ENCODE assay signal across 8 mouse cellular contexts in the genomic region with DNA sequence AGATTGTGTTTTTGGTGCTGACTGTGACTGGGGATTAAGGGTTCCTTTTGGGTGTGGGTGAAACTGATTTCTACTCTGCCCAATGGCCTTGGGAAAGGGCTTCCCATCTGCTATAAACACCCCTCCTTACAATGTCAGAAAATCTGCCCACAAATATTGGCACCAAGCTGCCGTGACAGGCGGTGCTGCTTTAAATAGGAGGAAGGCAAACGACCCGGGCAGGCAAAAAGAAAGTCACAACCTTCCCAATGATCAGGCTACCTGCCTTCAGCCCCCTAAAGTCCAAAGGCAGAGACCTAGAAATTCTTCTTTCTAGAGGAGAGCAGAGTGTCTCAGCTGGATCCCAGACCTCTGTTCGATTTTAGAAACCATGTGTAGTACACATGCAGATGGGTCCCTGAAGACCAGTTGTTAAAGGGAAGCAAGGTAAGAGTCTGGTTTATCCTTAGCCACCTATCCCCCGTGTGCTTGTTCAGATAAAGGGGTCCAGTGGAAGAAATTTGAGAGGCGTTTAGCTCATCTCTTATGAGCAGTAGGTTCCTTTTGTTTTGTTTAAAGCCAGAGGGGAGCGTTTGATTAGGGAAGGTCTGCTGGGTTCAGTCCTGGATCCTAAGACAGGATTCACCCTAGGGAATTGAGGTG.
DNase-seq lines count a peak whose midpoint lies in the region; ATAC-seq and TF ChIP-seq lines count a peak whose summit lies in the region.
"Had no signal": no experiment of that assay in that cellular context is flagged by ENCODE, and none has a peak within 500 bp of the region (broad histone marks: within the 10 kb centered on the region; RNA-seq: fewer than 3 reads in every experiment).

No protein-coding gene starts in this region.

- no peaks in the 10 kb centered on the region for H3K9me3 ChIP-seq in lung, postnatal 0 days (ENCODE audit: low read length)
- H3K9me3 ChIP-seq in embryonic facial prominence, embryonic 13.5 days, result no peaks in the 10 kb centered on the region
- H3K9me3 ChIP-seq in hindbrain, embryonic 14.5 days (ENCODE audit: control insufficient read depth, low read length), result no peaks in the 10 kb centered on the region
- no peaks in the 10 kb centered on the region for H3K9me3 ChIP-seq in liver, embryonic 12.5 days (replicated peaks)

- no peak for TF ChIP-seq EP300 in lung, postnatal 0 days (IDR thresholded peaks at IDR 0.05)

- peak overlapping the region; percentile 87 for H3K4me2 ChIP-seq in lung, postnatal 0 days (replicated peaks; ENCODE audit: low read depth, low read length)
- peak overlapping the region; percentile 84 for H3K4me2 ChIP-seq in embryonic facial prominence, embryonic 13.5 days
- H3K4me2 ChIP-seq in hindbrain, embryonic 14.5 days (replicated peaks), result peak overlapping the region; percentile 69
- no peak overlapping the region for H3K4me2 ChIP-seq in liver, embryonic 12.5 days

- no peak overlapping the region for H3K9ac ChIP-seq in lung, postnatal 0 days (replicated peaks; ENCODE audit: low read depth)
- H3K9ac ChIP-seq in embryonic facial prominence, embryonic 13.5 days, result no peak overlapping the region
- 0 out of 2 replicates have a peak overlapping the region, but pooled peaks have one; percentile 6 for H3K9ac ChIP-seq in hindbrain, embryonic 14.5 days
- H3K9ac ChIP-seq in liver, embryonic 12.5 days, result no peak overlapping the region

- no peaks in the 10 kb centered on the region for H3K36me3 ChIP-seq in lung, postnatal 0 days (ENCODE audit: insufficient read depth, low read length)
- no peaks in the 10 kb centered on the region for H3K36me3 ChIP-seq in embryonic facial prominence, embryonic 13.5 days
- no peaks in the 10 kb centered on the region for H3K36me3 ChIP-seq in hindbrain, embryonic 14.5 days (replicated peaks; ENCODE audit: control insufficient read depth, insufficient read depth)
- H3K36me3 ChIP-seq in liver, embryonic 12.5 days, result no peaks in the 10 kb centered on the region

- H3K27me3 ChIP-seq in lung, postnatal 0 days (replicated peaks; ENCODE audit: insufficient read depth, low read length), result no peaks in the 10 kb centered on the region; the same call in 1 of the 2 replicates
- peaks cover 14% of the 10 kb centered on the region for H3K27me3 ChIP-seq in embryonic facial prominence, embryonic 13.5 days
- peaks cover 24% of the 10 kb centered on the region for H3K27me3 ChIP-seq in hindbrain, embryonic 14.5 days (ENCODE audit: control insufficient read depth, insufficient read depth, low read length)
- H3K27me3 ChIP-seq in liver, embryonic 12.5 days (replicated peaks), result peaks cover 61% of the 10 kb centered on the region

- H3K4me3 ChIP-seq in lung, postnatal 0 days (ENCODE audit: low read depth, low read length), result no peak overlapping the region
- peak overlapping the region; percentile 47; the same call in 1 of the 2 replicates for H3K4me3 ChIP-seq in embryonic facial prominence, embryonic 13.5 days
- H3K4me3 ChIP-seq in hindbrain, embryonic 14.5 days (replicated peaks; ENCODE audit: low read length), result no peak overlapping the region
- H3K4me3 ChIP-seq in liver, embryonic 12.5 days, result no peak overlapping the region

- TF ChIP-seq CTCF in lung, postnatal 0 days (IDR thresholded peaks at IDR 0.05), result no peak

- 57% methylated on average over 8 of the region's 8 CpGs for WGBS in lung, postnatal 0 days
- WGBS in embryonic facial prominence, embryonic 13.5 days, result 19% methylated on average over 8 of the region's 8 CpGs
- 26% methylated on average over 8 of the region's 8 CpGs for WGBS in hindbrain, embryonic 14.5 days
- 21% methylated on average over 8 of the region's 8 CpGs for WGBS in liver, embryonic 12.5 days (ENCODE audit: insufficient replicate concordance)

- no peak for ATAC-seq in lung, postnatal 0 days
- ATAC-seq in embryonic facial prominence, embryonic 13.5 days (ENCODE audit: insufficient number of reproducible peaks, insufficient read depth, low FRiP score, low TSS enrichment, low read depth), result no peak
- no peak for ATAC-seq in hindbrain, embryonic 14.5 days (ENCODE audit: low FRiP score)
- no peak for ATAC-seq in liver, embryonic 12.5 days

- DNase-seq in lung, postnatal 0 days (ENCODE audit: low spot score), result no peak
- no peak for DNase-seq in lung, postnatal 25 days (ENCODE audit: low spot score)
- DNase-seq in hindbrain, embryonic 14.5 days (ENCODE audit: low spot score), result no peak
- no peak for DNase-seq in kidney, postnatal 14 days
- DNase-seq in ovary, postnatal 10 days (ENCODE audit: low spot score), result no peak
- DNase-seq: kidney, postnatal 25 days had no signal

- H3K27ac ChIP-seq in lung, postnatal 0 days (ENCODE audit: low read length), result 0 out of 2 replicates have a peak overlapping the region, but pooled peaks have one; percentile 11
- H3K27ac ChIP-seq in embryonic facial prominence, embryonic 13.5 days, result no peak overlapping the region; the same call in none of the 2 replicates
- H3K27ac ChIP-seq in hindbrain, embryonic 14.5 days, result peak overlapping the region; percentile 65
- H3K27ac ChIP-seq in liver, embryonic 12.5 days, result no peak overlapping the region

- peaks cover 11% of the 10 kb centered on the region; the same call in 1 of the 2 replicates for H3K4me1 ChIP-seq in lung, postnatal 0 days (ENCODE audit: insufficient read depth, low read depth, low read length)
- H3K4me1 ChIP-seq in embryonic facial prominence, embryonic 13.5 days, result peaks cover 62% of the 10 kb centered on the region
- peaks cover 21% of the 10 kb centered on the region for H3K4me1 ChIP-seq in hindbrain, embryonic 14.5 days (replicated peaks; ENCODE audit: control insufficient read depth, insufficient read depth, low read length)
- peaks cover 5% of the 10 kb centered on the region; the same call in 1 of the 2 replicates for H3K4me1 ChIP-seq in liver, embryonic 12.5 days

Comparison
In these comparisons a context has a peak if more than half of its experiments do, and no peak if none do; other contexts are left out.
1. H3K27ac ChIP-seq: peak in lung, postnatal 0 days (single experiment) and hindbrain, embryonic 14.5 days (single experiment); none in embryonic facial prominence, embryonic 13.5 days (single experiment) and liver, embryonic 12.5 days (single experiment).